Mouse (Mus musculus) heart, postnatal 36 days (tissue): ENCODE measurements around the gene Cntnap2. TPM values are rescaled to one million over a fixed set of nuclear protein-coding genes. Genes with fewer than 3 reads are reported as not detected.
"Not testable (repeated sequence)": the region's sequence is repeated elsewhere in the genome, so short reads cannot be mapped to it uniquely, and the experiment has no call there.

Experiments
- DNase-seq, 2 experiments: peaks; one replicate each; pipeline ENCODE4 v3.0.0; 2021 to 2022
- intact Hi-C: fragments of 180-260 bp; cut with DNase I; formaldehyde crosslinking; loops from one replicate; pipeline ENCODE4 v1.15.1; 2025
- total RNA-seq, 2 experiments: library from RNA; stranded (reverse); gene quantifications; 2 replicates each; pipeline ENCODE4 v1.2.3; 2021

The Cntnap2 gene
- total RNA-seq, 2 experiments from 2014 or later, result not detected

GRCm38 (mm10) chr6:46197298-46197697 is 1138.1 kb downstream of the Cntnap2 start:
- no peak for DNase-seq
- intact Hi-C loops, result no loop called here

GRCm38 (mm10) chr6:46201828-46202227 is 1142.7 kb downstream of the Cntnap2 start:
- no peak for DNase-seq

GRCm38 (mm10) chr6:46205531-46205930 is 1146.4 kb downstream of the Cntnap2 start:
- intact Hi-C loops, result no loop called here

More at GRCm38 (mm10) chr6:46201828-46202227, 1142.7 kb downstream of the Cntnap2 start:
- intact Hi-C loops, result no loop called here

GRCm38 (mm10) chr6:46232889-46233288 is 1173.7 kb downstream of the Cntnap2 start:
- intact Hi-C loops, result no loop called here
- DNase-seq, result no peak

More at GRCm38 (mm10) chr6:46205531-46205930, 1146.4 kb downstream of the Cntnap2 start:
- DNase-seq, result no peak

- no peak for DNase-seq
- intact Hi-C loops, result no loop called here
These were observed 1181.2 kb downstream of the Cntnap2 start for GRCm38 (mm10) chr6:46240349-46240748.

- intact Hi-C loops, result no loop called here
- DNase-seq, result no peak
These were observed 1204.0 kb downstream of the Cntnap2 start for GRCm38 (mm10) chr6:46263171-46263570.

GRCm38 (mm10) chr6:46346946-46347345 is 1287.8 kb downstream of the Cntnap2 start:
- DNase-seq, result no peak
- intact Hi-C loops, result no loop called here

- DNase-seq, result no peak
- intact Hi-C loops, result no loop called here
These were observed 1301.9 kb downstream of the Cntnap2 start for GRCm38 (mm10) chr6:46361091-46361490.

GRCm38 (mm10) chr6:46362156-46362555 is 1303.0 kb downstream of the Cntnap2 start:
- intact Hi-C loops, result no loop called here
- no peak for DNase-seq

- no peak for DNase-seq
- intact Hi-C loops, result no loop called here
These were observed 1339.8 kb downstream of the Cntnap2 start for GRCm38 (mm10) chr6:46398725-46399589.

- no peak for DNase-seq
These were observed 1355.0 kb downstream of the Cntnap2 start for GRCm38 (mm10) chr6:46414154-46414553.

GRCm38 (mm10) chr6:46414562-46414961 is 1355.4 kb downstream of the Cntnap2 start:
- DNase-seq, result no peak
- intact Hi-C loops, result no loop called here

More at GRCm38 (mm10) chr6:46414154-46414553, 1355.0 kb downstream of the Cntnap2 start:
- intact Hi-C loops, result no loop called here

- no peak for DNase-seq
- intact Hi-C loops, result no loop called here
These were observed 1360.7 kb downstream of the Cntnap2 start for GRCm38 (mm10) chr6:46419827-46420226.

GRCm38 (mm10) chr6:46420349-46420748 is 1361.2 kb downstream of the Cntnap2 start:
- no peak for DNase-seq

GRCm38 (mm10) chr6:46428231-46428630 is 1369.1 kb downstream of the Cntnap2 start:
- intact Hi-C loops, result no loop called here
- no peak for DNase-seq

More at GRCm38 (mm10) chr6:46420349-46420748, 1361.2 kb downstream of the Cntnap2 start:
- intact Hi-C loops, result no loop called here

GRCm38 (mm10) chr6:46450917-46451638 is 1391.9 kb downstream of the Cntnap2 start:
- intact Hi-C loops, result no loop called here
- no peak for DNase-seq

GRCm38 (mm10) chr6:46472683-46473082 is 1413.5 kb downstream of the Cntnap2 start:
- intact Hi-C loops, result no loop called here
- DNase-seq, result no peak

GRCm38 (mm10) chr6:46484392-46484791 is 1425.2 kb downstream of the Cntnap2 start:
- DNase-seq, result no peak
- intact Hi-C loops, result no loop called here

- DNase-seq, result no peak
- intact Hi-C loops, result no loop called here
These were observed 1443.6 kb downstream of the Cntnap2 start for GRCm38 (mm10) chr6:46502786-46503185.

- intact Hi-C loops, result no loop called here
- no peak for DNase-seq
These were observed 1453.7 kb downstream of the Cntnap2 start for GRCm38 (mm10) chr6:46512841-46513240.

- DNase-seq, intact Hi-C loops: not testable (repeated sequence)
These were observed 1478.4 kb downstream of the Cntnap2 start for GRCm38 (mm10) chr6:46537586-46537985.
